Mouse (Mus musculus) kidney, adult 2 months (tissue): ENCODE measurements around the gene Syf2.

Source experiments
- CTCF ChIP-seq: fragments of 200-500 bp; conservative IDR thresholded peaks from 2 replicates; pipeline ENCODE4 v1.5.1; 2011; ENCODE audit warnings: low read depth, mild to moderate bottlenecking, control low read depth, low read length, moderate library complexity, mixed read lengths; ENCODE audit not compliant: insufficient read depth, insufficient read length
- POLR2A ChIP-seq: fragments of 200-500 bp; IDR thresholded peaks from one replicate; pipeline ENCODE4 v1.6.1; 2011; ENCODE audit warnings: low read depth, low read length, control low read depth

DNA sequence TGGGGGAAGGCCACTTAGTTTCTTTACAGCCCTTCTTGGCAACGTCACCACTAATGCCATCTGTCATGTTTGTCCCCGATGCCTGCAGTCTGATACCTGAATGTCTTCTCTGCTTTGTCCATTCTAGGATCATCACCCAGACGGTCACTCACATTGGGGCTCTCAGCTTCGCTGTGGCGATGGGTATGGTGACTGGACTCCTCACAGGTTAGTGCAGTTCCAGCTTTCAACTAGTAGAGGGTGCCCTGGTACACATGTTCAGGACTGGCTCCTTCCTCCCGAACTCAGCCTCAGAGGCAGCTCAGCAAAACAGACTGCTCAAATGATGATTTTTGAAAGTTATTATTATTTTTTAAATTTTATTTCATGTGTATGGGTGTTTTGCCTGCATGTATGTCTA is 38.6 kb upstream of the Syf2 start:
- TF ChIP-seq POLR2A (no peak), CTCF (peak; percentile 31; the same call in 1 of the 2 replicates)
